Mouse (Mus musculus) liver, embryonic 13.5 days (tissue): ENCODE data around the gene Lcn9. TPM values are rescaled to one million over a fixed set of nuclear protein-coding genes. Genes with fewer than 3 reads are reported as not detected.

Experiments used
- polyA plus RNA-seq: library from polyadenylated mRNA; unstranded; fragments of >200 nt; fragmentation: Nextera tagmentation; extraction: Ambion mirVana; gene quantifications from 2 replicates; pipeline ENCODE4 v1.2.1, GENCODE M21; 2015

Gene Lcn9
- polyA plus RNA-seq, 1 experiment from 2014 or later, result not detected

Other genes with a start within 250 kb of the Lcn9 start
- 1.6 and 2.7 TPM in 2 replicates for gene Mamdc4, start 248.3 kb upstream of the Lcn9 start, polyA plus RNA-seq
- gene Phpt1, start 247.9 kb upstream of the Lcn9 start, polyA plus RNA-seq, result 50.2 and 50.3 TPM in 2 replicates
- 0.02 TPM in 1 of 2 replicates, not detected in the other for gene Ajm1, start 241.4 kb upstream of the Lcn9 start, polyA plus RNA-seq
- gene Rabl6, start 214.6 kb upstream of the Lcn9 start, polyA plus RNA-seq, result 29.7 and 29.8 TPM in 2 replicates
- 0.09 and 0.14 TPM in 2 replicates for gene Ccdc183, start 205.5 kb upstream of the Lcn9 start, polyA plus RNA-seq
- 7.8 and 8.3 TPM in 2 replicates for gene Tmem141, start 201.1 kb upstream of the Lcn9 start, polyA plus RNA-seq
- 34.8 and 37.5 TPM in 2 replicates for gene Fcna, start 195.1 kb upstream of the Lcn9 start, polyA plus RNA-seq
- gene Lcn8, start 170.0 kb upstream of the Lcn9 start, polyA plus RNA-seq, result not detected in 2 replicates
- not detected in 2 replicates for gene Lcn5, start 165.2 kb upstream of the Lcn9 start, polyA plus RNA-seq
- gene Lcn6, start 146.4 kb upstream of the Lcn9 start, polyA plus RNA-seq, result not detected in 2 replicates
- not detected in 2 replicates for gene Lcn10, start 140.4 kb upstream of the Lcn9 start, polyA plus RNA-seq
- not detected in 2 replicates for gene Obp2a, start 123.1 kb upstream of the Lcn9 start, polyA plus RNA-seq
- gene Bmyc, start 116.4 kb upstream of the Lcn9 start, polyA plus RNA-seq, result 12.8 and 13.4 TPM in 2 replicates
- not detected in 2 replicates for gene Obp2b, start 86.1 kb upstream of the Lcn9 start, polyA plus RNA-seq
- gene Lcn3, start 57.6 kb upstream of the Lcn9 start, polyA plus RNA-seq, result not detected in 2 replicates
- gene Lcn11, start 46.1 kb upstream of the Lcn9 start, polyA plus RNA-seq, result not detected in 2 replicates
- not detected in 2 replicates for gene Gm13539, start 40.9 kb upstream of the Lcn9 start, polyA plus RNA-seq
- not detected in 2 replicates for gene Glt6d1, start 7.3 kb upstream of the Lcn9 start, polyA plus RNA-seq
- not detected in 2 replicates for gene Sohlh1, start 24.1 kb downstream of the Lcn9 start, polyA plus RNA-seq
- gene Kcnt1, start 40.6 kb downstream of the Lcn9 start, polyA plus RNA-seq, result 0.09 TPM in 1 of 2 replicates, not detected in the other
- 4.1 and 5.4 TPM in 2 replicates for gene Camsap1, start 160.1 kb downstream of the Lcn9 start, polyA plus RNA-seq
- gene Ubac1, start 198.6 kb downstream of the Lcn9 start, polyA plus RNA-seq, result 488 and 502 TPM in 2 replicates